Mouse (Mus musculus) kidney, adult 2 months (tissue): ENCODE measurements around the gene Dicer1. TPM values are rescaled to one million over a fixed set of nuclear protein-coding genes. Genes with fewer than 3 reads are reported as not detected.
A peak's percentile ranks its signal among the peaks of the same experiment; 100 is the strongest.

ENCODE experiments used
- DNase-seq: peaks from one replicate; pipeline ENCODE4 v3.0.0; 2021
- H3K27ac ChIP-seq: fragments of 200-500 bp; 2 replicates; pipeline ENCODE4 v1.5.1; 2012; ENCODE audit warnings: low read depth, low read length, control low read depth, inconsistent platforms; ENCODE audit not compliant: insufficient read depth
- H3K27me3 ChIP-seq: fragments of 200-500 bp; replicated peaks from 2 replicates; pipeline ENCODE4 v1.6.1; 2012; ENCODE audit warnings: mild to moderate bottlenecking, moderate library complexity, low read length, inconsistent platforms; ENCODE audit not compliant: control insufficient read depth, insufficient read depth
- H3K36me3 ChIP-seq: fragments of 200-500 bp; 2 replicates; pipeline ENCODE4 v1.6.1; 2012; ENCODE audit warnings: mild to moderate bottlenecking, moderate library complexity, low read length, inconsistent platforms; ENCODE audit not compliant: control insufficient read depth, insufficient read depth
- H3K4me1 ChIP-seq: fragments of 200-500 bp; 2 replicates; pipeline ENCODE4 v1.6.1; 2011; ENCODE audit warnings: low read length; ENCODE audit not compliant: control insufficient read depth, insufficient read depth
- H3K4me3 ChIP-seq: fragments of 200-500 bp; 2 replicates; pipeline ENCODE4 v1.5.1; 2011; ENCODE audit warnings: mild to moderate bottlenecking, low read depth, low read length, control low read depth; ENCODE audit not compliant: insufficient read depth
- CTCF ChIP-seq: fragments of 200-500 bp; conservative IDR thresholded peaks from 2 replicates; pipeline ENCODE4 v1.5.1; 2011; ENCODE audit warnings: low read depth, mild to moderate bottlenecking, control low read depth, low read length, moderate library complexity, mixed read lengths; ENCODE audit not compliant: insufficient read depth, insufficient read length
- POLR2A ChIP-seq: fragments of 200-500 bp; IDR thresholded peaks from one replicate; pipeline ENCODE4 v1.6.1; 2011; ENCODE audit warnings: low read depth, low read length, control low read depth
- WGBS: fragments of 180-500 bp; shearing (Covaris S2); methylation state at CpG from one replicate; pipeline ENCODE4 v1.1.7; 2018; 5-methylcytosine and 5-hydroxymethylcytosine counted together
- polyA plus RNA-seq: library from polyadenylated mRNA; depleted of rRNA; stranded (reverse); fragments of >200 nt; gene quantifications from 2 replicates; pipeline ENCODE4 v1.2.3, GENCODE M21; 2012

Gene Dicer1
- polyA plus RNA-seq, 1 experiment = 9.0 TPM

GRCm38 (mm10) chr12:104758066-104758465 lies 6.3 kb upstream of the Dicer1 start:
- no peak for DNase-seq
- WGBS = 87% methylated on average over 7 of the region's 7 CpGs
- no peaks in the 10 kb centered on the region for H3K27me3 ChIP-seq
- no peaks in the 10 kb centered on the region for H3K36me3 ChIP-seq
- H3K4me1 ChIP-seq = no peaks in the 10 kb centered on the region
- H3K27ac ChIP-seq = no peak overlapping the region
- TF ChIP-seq CTCF (no peak), POLR2A (no peak)
- H3K4me3 ChIP-seq = no peak overlapping the region

- DNase-seq = no peak
- Histone ChIP-seq H3K36me3 (no peaks in the 10 kb centered on the region), H3K27me3 (no peaks in the 10 kb centered on the region), H3K4me3 (no peak overlapping the region), H3K4me1 (peaks cover 14% of the 10 kb centered on the region; the same call in 1 of the 2 replicates), H3K27ac (no peak overlapping the region)
- TF ChIP-seq CTCF = no peak
- WGBS = 64% methylated on average over 4 of the region's 4 CpGs
Observed at GRCm38 (mm10) chr12:104753686-104754085, 1.9 kb upstream of the Dicer1 start.

GRCm38 (mm10) chr12:104751331-104751813 lies 380 bp downstream of the Dicer1 start:
- peak overlapping the region; percentile 36 for H3K27ac ChIP-seq
- H3K4me3 ChIP-seq = peak overlapping the region; percentile 78
- no peak for TF ChIP-seq CTCF
- TF ChIP-seq POLR2A = no peak
- peaks cover 17% of the 10 kb centered on the region; the same call in 1 of the 2 replicates for H3K4me1 ChIP-seq
- under 1% methylated on average over 51 of the region's 52 CpGs for WGBS
- H3K36me3 ChIP-seq = no peaks in the 10 kb centered on the region
- no peaks in the 10 kb centered on the region for H3K27me3 ChIP-seq
- no peak for DNase-seq

- DNase-seq = no peak
- Histone ChIP-seq H3K4me1 (peaks cover 17% of the 10 kb centered on the region; the same call in 1 of the 2 replicates), H3K36me3 (no peaks in the 10 kb centered on the region), H3K4me3 (no peak overlapping the region), H3K27ac (no peak overlapping the region), H3K27me3 (no peaks in the 10 kb centered on the region)
- WGBS = 69% methylated on average over 2 of the region's 2 CpGs
- no peak for TF ChIP-seq CTCF
Observed at GRCm38 (mm10) chr12:104748946-104749345, 2.8 kb downstream of the Dicer1 start.

GRCm38 (mm10) chr12:104747252-104747651 lies 4.5 kb downstream of the Dicer1 start:
- Histone ChIP-seq H3K36me3 (no peaks in the 10 kb centered on the region), H3K4me1 (peaks cover 14% of the 10 kb centered on the region; the same call in 1 of the 2 replicates), H3K27ac (no peak overlapping the region), H3K27me3 (no peaks in the 10 kb centered on the region), H3K4me3 (no peak overlapping the region)
- no peak for DNase-seq
- WGBS = 76% methylated on average over 5 of the region's 5 CpGs
- TF ChIP-seq CTCF (no peak), POLR2A (no peak)

GRCm38 (mm10) chr12:104746601-104747000 lies 5.2 kb downstream of the Dicer1 start:
- DNase-seq = peak; percentile 62
- 64% methylated on average over 2 of the region's 2 CpGs for WGBS
- no peak overlapping the region for H3K27ac ChIP-seq
- no peaks in the 10 kb centered on the region for H3K27me3 ChIP-seq
- peaks cover 15% of the 10 kb centered on the region; the same call in 1 of the 2 replicates for H3K4me1 ChIP-seq
- no peak overlapping the region for H3K4me3 ChIP-seq
- TF ChIP-seq POLR2A (no peak), CTCF (no peak)
- no peaks in the 10 kb centered on the region for H3K36me3 ChIP-seq

GRCm38 (mm10) chr12:104743687-104744086 lies 8.1 kb downstream of the Dicer1 start:
- TF ChIP-seq CTCF (no peak), POLR2A (no peak)
- H3K36me3 ChIP-seq = no peaks in the 10 kb centered on the region
- peaks cover 21% of the 10 kb centered on the region for H3K4me1 ChIP-seq
- no peak overlapping the region for H3K27ac ChIP-seq
- WGBS = 81% methylated on average over 4 of the region's 4 CpGs
- DNase-seq = no peak
- H3K27me3 ChIP-seq = no peaks in the 10 kb centered on the region
- H3K4me3 ChIP-seq = no peak overlapping the region
